Mouse (Mus musculus) cerebellum, adult 2 months (tissue): ENCODE data around the gene Rab4b.
A peak's percentile ranks its signal among the peaks of the same experiment; 100 is the strongest.

Experiments
- CTCF ChIP-seq: fragments of 200-500 bp; IDR thresholded peaks from 2 replicates; pipeline ENCODE4 v1.5.1; 2011; ENCODE audit warnings: low read depth, mild to moderate bottlenecking, control low read depth, low read length, moderate library complexity, borderline replicate concordance; ENCODE audit not compliant: insufficient read depth
- POLR2A ChIP-seq: fragments of 200-500 bp; IDR thresholded peaks from 2 replicates; pipeline ENCODE4 v1.6.1; 2011; ENCODE audit warnings: low read length, control low read depth, borderline replicate concordance; ENCODE audit not compliant: insufficient read depth

- TF ChIP-seq POLR2A (peak; percentile 93), CTCF (no peak)
Observed at GRCm38 (mm10) chr7:27166614-27167474, 11.9 kb downstream of the Rab4b start, which contains the start of gene Egln2.
